Mouse (Mus musculus): ENCODE data around the gene Supt5. TPM values are rescaled to one million over a fixed set of nuclear protein-coding genes. Genes with fewer than 3 reads are reported as not detected.

The Supt5 gene
- polyA plus RNA-seq, 1 experiment from 2014 or later = 127 TPM

DNA sequence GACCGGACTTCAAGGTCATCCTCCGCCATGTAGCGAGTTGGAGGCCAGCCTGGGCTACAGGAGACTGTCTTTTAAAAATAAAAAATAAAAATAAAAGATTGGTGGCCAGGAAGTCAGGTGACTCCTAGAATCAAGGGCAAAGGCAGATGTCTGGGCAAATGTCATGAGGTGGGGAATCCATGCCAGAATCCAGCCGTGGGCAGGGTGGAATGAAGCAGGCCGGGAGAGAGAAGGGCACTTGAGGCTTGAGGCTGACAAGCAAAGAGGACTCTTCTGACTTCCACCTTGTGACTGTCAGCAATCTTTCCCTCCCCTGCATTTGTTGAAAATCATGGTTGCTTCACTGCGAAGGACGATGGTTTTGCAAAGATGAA lies 60.3 kb downstream of the Supt5 start:
- no peak for ATAC-seq

GRCm38 (mm10) chr7:28277615-28278278 lies 60.8 kb downstream of the Supt5 start, which contains the start of gene Eid2b:
Gene Eid2b, plus strand, starts transcription at chr7:28277739.
- DNase-seq (ENCODE audit: low read depth, low spot score) (peak; percentile 42), ATAC-seq (peak; percentile 44)
- ChIA-PET POLR2A (interaction anchor here (0.6 kb wide), 1 partner anchor 14 kb away, joined by 8 read pairs; no protein-coding TSS in a partner anchor), CTCF (interaction anchor here (1.3 to 1.4 kb wide), 2 partner anchors 14 to 67 kb away, joined by 3 to 5 read pairs; partner anchors contain the start of gene Selenov)
- TF ChIP-seq CTCF (IDR thresholded peaks at IDR 0.05) = peak; percentile 98
- no peaks in the 10 kb centered on the region for H3K27me3 ChIP-seq
- in situ Hi-C loops (cut with MboI; ENCODE audit: low pct_unique_long_range_greater_than_20kb) = no loop called here

More for the DNA sequence above, 60.3 kb downstream of the Supt5 start:
- in situ Hi-C loops (cut with MboI; ENCODE audit: low pct_unique_long_range_greater_than_20kb) = no loop called here
- H3K27me3 ChIP-seq = no peaks in the 10 kb centered on the region
- POLR2A ChIA-PET = interaction anchor here (0.6 kb wide), 1 partner anchor 13 kb away, joined by 8 read pairs; no protein-coding TSS in a partner anchor
- CTCF ChIA-PET = no interaction called here
- TF ChIP-seq CTCF (IDR thresholded peaks at IDR 0.05) = no peak
- DNase-seq (ENCODE audit: low read depth, low spot score) = no peak

DNA sequence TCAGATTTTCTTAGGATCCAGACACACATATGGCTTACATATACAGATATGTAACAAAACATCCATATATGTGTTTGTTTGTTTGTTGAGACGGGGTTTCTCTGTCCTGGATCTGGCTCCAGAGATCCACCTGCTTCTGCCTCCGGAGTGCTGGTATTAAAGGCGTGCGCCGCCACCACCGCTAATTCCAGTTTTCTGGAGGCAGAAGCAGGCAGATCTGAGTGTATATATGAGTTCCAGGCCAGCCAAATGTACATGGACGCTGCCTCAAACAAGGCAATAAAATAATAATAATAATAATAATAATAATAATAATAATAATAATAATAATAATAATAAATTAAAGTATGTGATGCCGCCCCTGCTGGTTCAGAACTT lies 61.3 kb downstream of the Supt5 start:
- in situ Hi-C loops (cut with MboI; ENCODE audit: low pct_unique_long_range_greater_than_20kb) = no loop called here
- DNase-seq (ENCODE audit: low read depth, low spot score) = no peak
- ChIA-PET CTCF (interaction anchor here (1.1 to 1.4 kb wide), 3 partner anchors 13 to 68 kb away, joined by 3 to 5 read pairs (median 3); partner anchors contain the start of gene Selenov), POLR2A (no interaction called here)
- TF ChIP-seq CTCF (IDR thresholded peaks at IDR 0.05) = no peak
- H3K27me3 ChIP-seq = no peaks in the 10 kb centered on the region
- no peak for ATAC-seq

DNA sequence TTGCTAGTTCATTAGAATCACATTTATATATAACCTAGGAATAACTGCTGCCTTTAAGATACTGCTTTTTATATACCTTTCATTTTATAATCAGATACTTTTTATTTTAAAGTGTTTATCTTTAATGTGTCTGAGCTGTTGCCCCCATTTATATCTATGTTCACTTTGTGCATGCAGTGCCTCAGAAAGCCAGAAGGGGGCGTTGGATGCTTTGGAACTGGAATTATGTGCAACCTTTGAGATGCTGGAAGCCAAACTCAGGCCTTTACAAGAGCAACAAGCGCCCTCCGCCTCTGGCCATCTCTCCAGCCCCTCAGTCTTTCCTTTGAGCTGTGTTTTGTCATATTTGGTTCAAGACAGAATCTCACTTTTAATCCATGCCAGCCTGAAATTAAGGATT lies 66.8 kb downstream of the Supt5 start:
- POLR2A ChIA-PET = no interaction called here
- CTCF ChIA-PET = no interaction called here
- in situ Hi-C loops (cut with MboI; ENCODE audit: low pct_unique_long_range_greater_than_20kb) = no loop called here
- H3K27me3 ChIP-seq = no peaks in the 10 kb centered on the region
- DNase-seq (ENCODE audit: low read depth, low spot score) = no peak
- ATAC-seq = no peak
- TF ChIP-seq CTCF (IDR thresholded peaks at IDR 0.05) = peak; percentile 56

- in situ Hi-C loops (cut with MboI; ENCODE audit: low pct_unique_long_range_greater_than_20kb) = no loop called here
- ATAC-seq = no peak
- ChIA-PET POLR2A (no interaction called here), CTCF (no interaction called here)
- H3K27me3 ChIP-seq = no peaks in the 10 kb centered on the region
- peak; percentile 42 for TF ChIP-seq CTCF (IDR thresholded peaks at IDR 0.05)
- no peak for DNase-seq (ENCODE audit: low read depth, low spot score)
These were observed 69.2 kb downstream of the Supt5 start for GRCm38 (mm10) chr7:28269355-28269754.

- no peak for TF ChIP-seq CTCF (IDR thresholded peaks at IDR 0.05)
- ChIA-PET CTCF (no interaction called here), POLR2A (no interaction called here)
- in situ Hi-C loops (cut with MboI; ENCODE audit: low pct_unique_long_range_greater_than_20kb) = no loop called here
- no peaks in the 10 kb centered on the region for H3K27me3 ChIP-seq
- ATAC-seq = no peak
- DNase-seq (ENCODE audit: low read depth, low spot score) = no peak
These were observed 70.0 kb downstream of the Supt5 start for GRCm38 (mm10) chr7:28268576-28268975.

DNA sequence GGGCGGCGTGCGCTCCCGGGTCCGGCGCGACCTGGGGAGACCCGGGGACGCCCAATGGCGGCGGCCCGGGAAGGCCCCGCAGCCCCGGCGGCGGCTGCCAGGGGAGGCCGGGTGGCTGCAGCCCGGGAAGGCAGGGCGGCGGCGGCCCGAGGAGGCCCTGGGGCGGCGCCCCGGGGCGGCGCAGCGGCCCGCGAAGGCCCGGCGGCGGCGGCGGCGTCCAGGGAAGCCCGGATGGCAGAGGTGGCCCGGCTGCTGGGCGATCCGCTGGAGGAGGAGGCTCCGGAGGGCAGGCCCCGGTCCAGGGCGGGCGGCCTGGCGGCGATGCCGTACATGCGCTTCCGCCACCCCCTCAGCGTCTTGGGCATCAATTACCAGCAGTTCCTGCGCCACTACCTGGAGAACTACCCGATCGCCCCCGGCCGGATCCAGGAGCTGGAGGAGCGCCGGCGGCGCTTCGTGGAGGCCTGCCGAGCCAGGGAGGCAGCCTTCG lies 70.5 kb downstream of the Supt5 start:
- CTCF ChIA-PET = no interaction called here
- H3K27me3 ChIP-seq = no peaks in the 10 kb centered on the region
- in situ Hi-C loops (cut with MboI; ENCODE audit: low pct_unique_long_range_greater_than_20kb) = no loop called here
- TF ChIP-seq CTCF (IDR thresholded peaks at IDR 0.05) = no peak
- DNase-seq (ENCODE audit: low read depth, low spot score) (no peak), ATAC-seq (peak; percentile 38)
- POLR2A ChIA-PET = interaction anchor here (0.7 kb wide), 1 partner anchor 27 kb away, joined by 3 read pairs; no protein-coding TSS in a partner anchor

DNA sequence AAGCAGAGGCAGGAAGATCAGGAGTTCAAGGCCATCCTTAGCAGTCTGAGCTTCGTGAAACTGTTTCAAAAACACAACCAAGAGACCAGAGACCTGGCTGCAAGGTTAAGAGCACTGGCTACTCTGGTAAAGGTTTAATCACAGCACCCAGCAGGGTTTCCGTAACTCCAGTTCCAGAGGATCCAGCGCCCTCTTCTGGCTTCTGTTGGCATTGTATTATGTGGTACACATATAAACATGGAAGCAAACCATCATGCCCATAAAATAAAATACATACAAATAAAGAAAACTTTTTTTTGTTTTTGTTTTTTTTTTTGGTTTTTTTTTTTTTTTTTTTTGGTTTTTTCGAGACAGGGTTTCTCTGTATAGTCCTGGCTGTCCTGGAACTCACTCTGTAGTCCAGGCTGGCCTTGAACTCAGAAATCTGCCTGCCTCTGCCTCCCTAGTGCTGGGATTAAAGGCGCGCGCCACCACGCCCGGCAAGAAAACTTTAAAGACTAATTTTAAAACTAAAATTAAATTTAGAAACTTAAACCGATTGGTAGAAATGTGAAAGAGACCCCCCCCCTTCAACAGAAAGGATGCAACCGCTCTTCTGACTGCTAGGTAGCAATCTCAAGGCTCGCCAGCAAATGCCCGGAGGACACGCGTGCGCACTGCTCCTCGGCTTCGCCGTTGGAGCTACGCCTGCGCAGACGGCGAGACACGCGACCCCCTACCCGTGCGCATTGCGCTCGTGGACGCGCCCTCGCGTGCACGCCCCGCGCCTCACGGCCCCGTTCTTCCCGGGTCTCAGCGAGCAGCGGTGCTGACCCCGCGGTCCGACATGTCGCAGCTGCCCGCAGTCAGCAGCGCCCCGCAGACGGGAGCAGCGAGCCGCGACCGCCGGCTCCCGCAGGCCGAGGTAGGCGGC lies 71.2 kb downstream of the Supt5 start, which contains the start of gene Eid2:
Eid2 (plus strand) TSS at position 753 of the 913 bp plus-strand sequence.
- in situ Hi-C loops (cut with MboI; ENCODE audit: low pct_unique_long_range_greater_than_20kb) = no loop called here

DNA sequence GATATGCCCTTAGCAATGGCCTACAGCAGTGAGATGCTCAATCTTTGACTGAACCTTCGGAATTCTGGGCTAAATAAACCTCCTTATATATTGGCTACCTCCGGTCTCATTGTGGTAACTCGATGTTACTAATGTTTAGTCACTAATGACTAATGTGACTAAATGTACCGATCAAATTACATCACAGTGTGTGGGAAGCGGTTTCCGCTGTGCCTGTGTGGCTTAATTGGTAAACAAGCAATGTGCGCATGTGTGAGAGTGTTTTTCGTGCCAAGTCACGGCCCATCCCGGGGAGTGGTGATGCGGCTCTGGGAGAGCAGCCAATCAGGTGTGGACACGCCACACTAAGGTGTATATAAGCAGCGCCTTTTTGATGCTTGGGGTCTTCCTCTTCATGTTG lies 73.2 kb downstream of the Supt5 start:
- ATAC-seq (no peak), DNase-seq (ENCODE audit: low read depth, low spot score) (no peak)
- ChIA-PET POLR2A (interaction anchor here (0.6 kb wide), 1 partner anchor 103 kb away, joined by 3 read pairs; no protein-coding TSS in a partner anchor), CTCF (no interaction called here)
- H3K27me3 ChIP-seq = no peaks in the 10 kb centered on the region
- in situ Hi-C loops (cut with MboI; ENCODE audit: low pct_unique_long_range_greater_than_20kb) = no loop called here
- no peak for TF ChIP-seq CTCF (IDR thresholded peaks at IDR 0.05)

More for the DNA sequence above, 71.2 kb downstream of the Supt5 start, which contains the start of gene Eid2:
- ChIA-PET CTCF (no interaction called here), POLR2A (interaction anchor here (0.7 kb wide), 1 partner anchor 27 kb away, joined by 3 read pairs; no protein-coding TSS in a partner anchor)
- peak; percentile 33 for ATAC-seq
- DNase-seq (ENCODE audit: low read depth, low spot score) = peak; percentile 25
- peak; percentile 44 for TF ChIP-seq CTCF (IDR thresholded peaks at IDR 0.05)
- no peaks in the 10 kb centered on the region for H3K27me3 ChIP-seq

Other genes with a start within 250 kb of the Supt5 start
- 0.77 TPM for gene 9530053A07Rik, start 209.3 kb downstream of the Supt5 start, polyA plus RNA-seq (2021)
- 134 TPM for gene Fbl, start 169.0 kb downstream of the Supt5 start, polyA plus RNA-seq (2021)
- 26.5 TPM for gene Dyrk1b, start 159.3 kb downstream of the Supt5 start, polyA plus RNA-seq (2021)
- 25.4 TPM for gene Eid2, start 70.9 kb downstream of the Supt5 start, polyA plus RNA-seq (2021)
- gene Eid2b, start 61.0 kb downstream of the Supt5 start, polyA plus RNA-seq (2021) = 11.7 TPM
- gene Selenov, start 47.6 kb downstream of the Supt5 start, polyA plus RNA-seq (2021) = not detected
- 0.35 TPM for gene Dll3, start 36.5 kb downstream of the Supt5 start, polyA plus RNA-seq (2021)
- 61.7 TPM for gene Timm50, start 26.7 kb downstream of the Supt5 start, polyA plus RNA-seq (2021)
- 713 TPM for gene Rps16, start 11.9 kb upstream of the Supt5 start, polyA plus RNA-seq (2021)
- 45.3 TPM for gene Plekhg2, start 33.9 kb upstream of the Supt5 start, polyA plus RNA-seq (2021)
- 90.4 TPM for gene Zfp36, start 41.5 kb upstream of the Supt5 start, polyA plus RNA-seq (2021)
- 32.4 TPM for gene Med29, start 54.0 kb upstream of the Supt5 start, polyA plus RNA-seq (2021)
- 104 TPM for gene Paf1, start 54.2 kb upstream of the Supt5 start, polyA plus RNA-seq (2021)
- gene Gmfg, start 98.7 kb upstream of the Supt5 start, polyA plus RNA-seq (2021) = 0.58 TPM
- 2.6 TPM for gene Lrfn1, start 113.2 kb upstream of the Supt5 start, polyA plus RNA-seq (2021)
- gene Ifnl2, start 171.7 kb upstream of the Supt5 start, polyA plus RNA-seq (2021) = not detected
- not detected for gene Ifnl3, start 184.1 kb upstream of the Supt5 start, polyA plus RNA-seq (2021)
- not detected for gene Sycn, start 202.1 kb upstream of the Supt5 start, polyA plus RNA-seq (2021)
- not detected for gene Nccrp1, start 208.5 kb upstream of the Supt5 start, polyA plus RNA-seq (2021)